18 mouse cellular contexts compared by ENCODE assay signal in the genomic region with DNA sequence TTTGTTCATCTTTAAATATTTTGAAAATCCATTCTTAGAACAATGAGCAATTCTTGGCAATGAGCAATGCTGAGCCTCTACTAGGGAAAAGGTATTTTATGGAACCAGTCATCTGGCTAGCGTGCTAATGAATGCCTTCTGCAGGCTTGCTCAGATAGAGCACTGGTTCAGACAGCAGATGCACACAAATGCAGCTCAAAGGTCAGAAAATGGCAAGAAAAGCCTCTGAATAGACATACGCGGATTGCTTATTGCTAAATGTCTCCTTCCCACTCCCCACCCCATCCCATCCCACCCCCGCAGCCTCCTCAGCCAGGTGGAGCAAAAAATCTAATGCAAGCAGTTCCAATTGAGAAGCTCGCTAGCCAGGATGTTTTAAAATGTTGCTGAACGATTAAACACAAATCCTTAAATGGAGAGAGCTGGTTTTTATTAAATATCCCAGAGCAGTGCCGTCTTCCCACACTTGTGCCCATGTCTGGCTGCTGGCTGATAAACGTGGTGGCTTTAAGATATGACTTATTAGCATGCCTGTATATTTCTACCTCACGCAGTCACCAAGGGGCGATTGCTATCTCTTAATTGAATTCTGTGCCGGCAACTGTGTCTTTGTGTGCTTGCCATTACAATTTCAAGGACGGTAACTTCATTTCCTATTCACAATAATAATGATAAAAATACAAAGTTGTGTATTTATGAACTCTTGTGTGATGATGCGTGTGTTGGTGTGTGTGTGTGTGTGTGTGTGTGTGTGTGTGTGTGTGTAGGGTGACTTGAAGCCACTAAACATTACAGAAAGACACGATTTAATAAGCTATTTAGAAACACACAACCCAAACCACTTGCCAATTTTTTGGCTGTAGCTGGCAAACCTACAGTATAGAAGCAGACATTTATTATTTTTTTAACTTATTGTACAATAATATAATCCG.
DNase-seq lines count a peak whose midpoint lies in the region; ATAC-seq lines count a peak whose summit lies in the region.
"Had no signal": no experiment of that assay in that cellular context is flagged by ENCODE, and none has a peak within 500 bp of the region (broad histone marks: within the 10 kb centered on the region; RNA-seq: fewer than 3 reads in every experiment).

No protein-coding gene starts in this region.

- H3K36me3 ChIP-seq in hindbrain, embryonic 10.5 days: no peaks in the 10 kb centered on the region
- no peaks in the 10 kb centered on the region for H3K36me3 ChIP-seq in hindbrain, embryonic 11.5 days (ENCODE audit: control insufficient read depth, insufficient read depth, low read length)
- H3K36me3 ChIP-seq in hindbrain, embryonic 12.5 days: no peaks in the 10 kb centered on the region
- no peaks in the 10 kb centered on the region for H3K36me3 ChIP-seq in midbrain, embryonic 15.5 days (replicated peaks)
- H3K36me3 ChIP-seq: kidney, embryonic 15.5 days; limb, embryonic 12.5 days had no signal

- H3K27me3 ChIP-seq in hindbrain, embryonic 10.5 days (ENCODE audit: insufficient read depth, poor library complexity, severe bottlenecking): no peaks in the 10 kb centered on the region
- H3K27me3 ChIP-seq in hindbrain, embryonic 11.5 days (ENCODE audit: control insufficient read depth, insufficient read depth, low read length): no peaks in the 10 kb centered on the region
- no peaks in the 10 kb centered on the region for H3K27me3 ChIP-seq in hindbrain, embryonic 12.5 days
- no peaks in the 10 kb centered on the region for H3K27me3 ChIP-seq in midbrain, embryonic 15.5 days (replicated peaks)
- H3K27me3 ChIP-seq: kidney, embryonic 15.5 days; limb, embryonic 12.5 days had no signal

- 84% methylated on average over 15 of the region's 15 CpGs for WGBS in hindbrain, embryonic 10.5 days
- 79% methylated on average over 15 of the region's 15 CpGs for WGBS in hindbrain, embryonic 11.5 days
- WGBS in hindbrain, embryonic 12.5 days: 68% methylated on average over 15 of the region's 15 CpGs
- 42% methylated on average over 15 of the region's 15 CpGs for WGBS in midbrain, embryonic 15.5 days

- intact Hi-C loops in gastrocnemius, postnatal 36 days (cut with DNase I): no loop called here

- H3K4me2 ChIP-seq in hindbrain, embryonic 11.5 days (replicated peaks; ENCODE audit: low read depth, low read length): no peak overlapping the region
- no peak overlapping the region for H3K4me2 ChIP-seq in hindbrain, embryonic 12.5 days (replicated peaks)
- H3K4me2 ChIP-seq in midbrain, embryonic 15.5 days: no peak overlapping the region
- H3K4me2 ChIP-seq: kidney, embryonic 15.5 days; limb, embryonic 12.5 days had no signal

- DNase-seq in hindbrain, embryonic 10.5 days (ENCODE audit: low spot score): no peak
- no peak for DNase-seq in hindbrain, embryonic 11.5 days (ENCODE audit: low spot score)
- peak; percentile 73 for DNase-seq in brain, adult 2 months (ENCODE audit: low read depth, low spot score)
- no peak for DNase-seq in gastrocnemius, postnatal 36 days
- DNase-seq in kidney, postnatal 36 days: no peak
- no peak for DNase-seq in frontal cortex, postnatal 25 days (ENCODE audit: low spot score in 2 of 2)
- DNase-seq: adrenal gland, postnatal 36 days; cerebellum, postnatal 10 days; heart, adult 18-20 months; thymus, postnatal 25 days had no signal

- peak overlapping the region; percentile 20 for H3K27ac ChIP-seq in hindbrain, embryonic 10.5 days
- no peak overlapping the region for H3K27ac ChIP-seq in hindbrain, embryonic 11.5 days (ENCODE audit: low read depth, low read length)
- H3K27ac ChIP-seq in hindbrain, embryonic 12.5 days: peak overlapping the region; percentile 57
- peak overlapping the region; percentile 77 for H3K27ac ChIP-seq in midbrain, embryonic 15.5 days
- H3K27ac ChIP-seq: kidney, embryonic 15.5 days; left cerebral cortex, adult 2 months; limb, embryonic 12.5 days; liver, embryonic 14.5 days had no signal

- no peak for ATAC-seq in hindbrain, embryonic 11.5 days (ENCODE audit: low FRiP score)
- ATAC-seq in hindbrain, embryonic 12.5 days (ENCODE audit: low FRiP score): no peak; the same call in 1 of the 2 replicates
- ATAC-seq in midbrain, embryonic 15.5 days (replicated peaks): peak; percentile 85
- ATAC-seq: activated CD4-positive, CD25-positive, alpha-beta regulatory T cell, adult 4 months; lung, postnatal 0 days had no signal

- 0 out of 2 replicates have a peak, but pooled peaks cover 7% of the 10 kb centered on the region for H3K4me1 ChIP-seq in hindbrain, embryonic 10.5 days (replicated peaks)
- H3K4me1 ChIP-seq in hindbrain, embryonic 11.5 days (replicated peaks; ENCODE audit: control insufficient read depth, insufficient read depth, low read length): no peaks in the 10 kb centered on the region
- peaks cover 10% of the 10 kb centered on the region for H3K4me1 ChIP-seq in hindbrain, embryonic 12.5 days
- peaks cover 22% of the 10 kb centered on the region for H3K4me1 ChIP-seq in midbrain, embryonic 15.5 days
- H3K4me1 ChIP-seq: kidney, embryonic 15.5 days; limb, embryonic 12.5 days had no signal

- peaks cover 8% of the 10 kb centered on the region; the same call in 1 of the 2 replicates for H3K9me3 ChIP-seq in hindbrain, embryonic 10.5 days
- H3K9me3 ChIP-seq in hindbrain, embryonic 11.5 days (ENCODE audit: control insufficient read depth, low read length): no peaks in the 10 kb centered on the region
- 0 out of 2 replicates have a peak, but pooled peaks cover 4% of the 10 kb centered on the region for H3K9me3 ChIP-seq in hindbrain, embryonic 12.5 days (replicated peaks)
- no peaks in the 10 kb centered on the region for H3K9me3 ChIP-seq in midbrain, embryonic 15.5 days
- H3K9me3 ChIP-seq: kidney, embryonic 15.5 days; limb, embryonic 12.5 days had no signal

- H3K9ac ChIP-seq in hindbrain, embryonic 11.5 days (ENCODE audit: low read depth, low read length): no peak overlapping the region
- H3K9ac ChIP-seq in hindbrain, embryonic 12.5 days: no peak overlapping the region
- no peak overlapping the region for H3K9ac ChIP-seq in midbrain, embryonic 15.5 days
- H3K9ac ChIP-seq: kidney, embryonic 15.5 days; limb, embryonic 12.5 days; liver, embryonic 14.5 days had no signal

- H3K4me3 ChIP-seq in hindbrain, embryonic 10.5 days: no peak overlapping the region
- no peak overlapping the region for H3K4me3 ChIP-seq in hindbrain, embryonic 11.5 days (ENCODE audit: low read depth, low read length)
- no peak overlapping the region for H3K4me3 ChIP-seq in hindbrain, embryonic 12.5 days
- H3K4me3 ChIP-seq in midbrain, embryonic 15.5 days: no peak overlapping the region
- H3K4me3 ChIP-seq: kidney, embryonic 15.5 days; left cerebral cortex, adult 2 months; limb, embryonic 12.5 days had no signal
